Mouse (Mus musculus) embryonic facial prominence, embryonic 10.5 days (tissue): Measurements from ENCODE around the gene Fam189b. TPM values are rescaled to one million over a fixed set of nuclear protein-coding genes. Genes with fewer than 3 reads are reported as not detected.
A peak's percentile ranks its signal among the peaks of the same experiment; 100 is the strongest.

Experiments used
- DNase-seq: peaks from one replicate; pipeline ENCODE4 v3.0.0-alpha.2; 2017; ENCODE audit warnings: low spot score
- H3K27ac ChIP-seq: fragments of 300-500 bp; sonication (generic); replicated peaks from 2 replicates; pipeline ENCODE4 v1.5.1; 2016; ENCODE audit warnings: mild to moderate bottlenecking
- H3K27me3 ChIP-seq: fragments of 300-500 bp; sonication (generic); replicated peaks from 2 replicates; pipeline ENCODE4 v1.6.1; 2016; ENCODE audit warnings: low read depth, mild to moderate bottlenecking; ENCODE audit not compliant: poor library complexity, severe bottlenecking
- H3K36me3 ChIP-seq: fragments of 300-500 bp; sonication (generic); replicated peaks from 2 replicates; pipeline ENCODE4 v1.6.1; 2016; ENCODE audit warnings: mild to moderate bottlenecking, moderate library complexity
- H3K4me1 ChIP-seq: fragments of 300-500 bp; sonication (generic); 2 replicates; pipeline ENCODE4 v1.6.1; 2016
- H3K4me3 ChIP-seq: fragments of 300-500 bp; sonication (generic); 2 replicates; pipeline ENCODE4 v1.5.1; 2016; ENCODE audit warnings: mild to moderate bottlenecking, moderate library complexity
- H3K9me3 ChIP-seq: fragments of 300-500 bp; sonication (generic); 2 replicates; pipeline ENCODE4 v1.6.1; 2016; ENCODE audit warnings: mild to moderate bottlenecking
- WGBS: fragments of 180-500 bp; shearing (Covaris S2); methylation state at CpG from one replicate; pipeline ENCODE4 v1.1.7; 2016; 5-methylcytosine and 5-hydroxymethylcytosine counted together
- polyA plus RNA-seq: library from polyadenylated mRNA; unstranded; fragments of >200 nt; fragmentation: Nextera tagmentation; extraction: Ambion mirVana; gene quantifications from 2 replicates; pipeline ENCODE4 v1.2.1, GENCODE M21; 2016

Fam189b gene
- polyA plus RNA-seq, 1 experiment from 2014 or later: 30.8 TPM

DNA sequence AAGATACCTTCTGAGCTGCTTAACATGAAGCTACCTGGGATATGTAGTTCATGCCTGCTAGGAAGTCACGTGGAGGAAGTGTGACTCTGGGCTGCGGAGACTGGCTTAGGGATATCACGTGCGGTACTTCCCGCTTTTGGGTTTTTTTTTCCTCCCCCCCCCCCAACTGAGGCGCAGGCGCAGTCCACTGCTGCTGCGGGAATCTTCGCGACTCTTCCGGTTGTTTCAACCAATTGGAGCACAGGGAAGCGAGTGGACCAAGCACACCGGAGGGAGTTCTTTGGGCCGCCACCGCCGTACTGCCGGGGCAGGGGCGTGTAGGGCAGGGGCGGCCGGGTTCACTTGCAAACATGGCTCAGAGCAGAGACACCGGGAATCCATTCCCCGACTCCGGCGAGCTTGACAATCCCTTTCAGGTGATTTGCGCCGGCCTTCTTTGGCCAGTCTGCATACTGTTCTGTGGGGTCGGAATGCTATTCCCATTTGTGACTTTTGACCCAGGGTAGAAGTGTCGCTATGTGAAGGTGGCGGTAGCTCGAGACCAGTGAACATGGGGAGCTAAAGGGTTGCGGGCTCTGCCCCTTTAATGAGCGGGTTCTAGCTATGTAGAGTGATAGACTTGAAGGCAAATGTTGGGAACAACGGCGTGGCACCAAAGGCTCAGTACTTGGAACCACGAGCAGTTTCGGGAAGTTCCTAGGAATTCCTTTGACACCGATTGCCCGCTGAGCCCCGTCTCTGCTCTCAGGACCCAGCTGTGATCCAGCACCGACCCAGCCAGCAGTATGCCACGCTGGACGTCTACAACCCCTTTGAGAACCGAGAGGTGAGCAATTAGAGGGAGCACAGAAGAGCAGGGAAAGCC lies 5.5 kb upstream of the Fam189b start, which contains the start of gene Scamp3:
Gene Scamp3, plus strand, starts transcription at position 232 of the 865 bp plus-strand sequence.
- H3K4me3 ChIP-seq: peak within 1 kb of the TSS; percentile 84
- H3K27me3 ChIP-seq: no peaks in the 10 kb centered on the region
- H3K9me3 ChIP-seq: no peaks in the 10 kb centered on the region
- DNase-seq: peak; percentile 97
- under 1% methylated on average over 43 of the region's 43 CpGs for WGBS
- H3K4me1 ChIP-seq: peaks cover 15% of the 10 kb centered on the region
- H3K36me3 ChIP-seq: peaks cover 83% of the 10 kb centered on the region
- H3K27ac ChIP-seq: peak within 1 kb of the TSS; percentile 88

DNA sequence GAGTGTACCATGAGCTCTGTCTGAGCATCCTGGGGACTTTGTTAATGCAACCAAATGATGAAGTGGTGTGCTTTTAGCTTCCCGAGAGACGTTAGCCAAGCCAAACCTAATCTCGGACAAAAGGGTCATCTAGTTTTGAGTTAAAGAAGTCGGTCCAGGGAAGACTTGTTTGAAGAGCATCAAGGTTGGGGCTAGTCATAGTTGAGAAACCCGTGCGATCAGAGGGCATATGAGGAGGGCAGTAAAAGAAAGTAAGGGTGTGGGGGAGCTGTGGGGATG lies 4.9 kb upstream of the Fam189b start:
- H3K9me3 ChIP-seq: no peaks in the 10 kb centered on the region
- WGBS: 14% methylated on average over 6 of the region's 6 CpGs
- no peak for DNase-seq
- peaks cover 80% of the 10 kb centered on the region for H3K36me3 ChIP-seq
- H3K27ac ChIP-seq: peak overlapping the region; percentile 88
- peaks cover 21% of the 10 kb centered on the region for H3K4me1 ChIP-seq
- peak overlapping the region; percentile 84 for H3K4me3 ChIP-seq
- no peaks in the 10 kb centered on the region for H3K27me3 ChIP-seq

DNA sequence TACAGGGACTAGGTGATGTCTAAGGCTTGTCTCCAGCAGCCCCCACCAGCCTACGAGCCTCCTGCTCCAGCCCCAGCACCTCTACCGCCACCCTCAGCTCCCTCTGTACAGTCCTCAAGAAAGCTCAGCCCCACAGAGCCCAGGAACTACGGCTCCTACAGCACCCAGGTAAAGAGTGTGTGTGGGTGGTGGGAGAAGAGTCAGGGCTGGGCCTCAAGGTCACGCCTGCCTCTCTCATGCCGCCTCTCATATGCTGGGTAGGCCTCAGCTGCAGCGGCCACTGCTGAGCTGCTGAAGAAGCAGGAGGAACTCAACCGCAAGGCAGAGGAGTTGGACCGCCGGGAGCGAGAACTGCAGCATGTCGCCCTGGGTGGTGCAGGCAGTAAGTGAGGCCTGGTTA lies 3.9 kb upstream of the Fam189b start:
- Histone ChIP-seq H3K9me3 (no peaks in the 10 kb centered on the region), H3K36me3 (peaks cover 70% of the 10 kb centered on the region), H3K27ac (no peak overlapping the region; the same call in 1 of the 2 replicates), H3K4me3 (peak overlapping the region; percentile 84), H3K27me3 (no peaks in the 10 kb centered on the region), H3K4me1 (peaks cover 31% of the 10 kb centered on the region)
- WGBS: 94% methylated on average over 11 of the region's 11 CpGs
- no peak for DNase-seq

DNA sequence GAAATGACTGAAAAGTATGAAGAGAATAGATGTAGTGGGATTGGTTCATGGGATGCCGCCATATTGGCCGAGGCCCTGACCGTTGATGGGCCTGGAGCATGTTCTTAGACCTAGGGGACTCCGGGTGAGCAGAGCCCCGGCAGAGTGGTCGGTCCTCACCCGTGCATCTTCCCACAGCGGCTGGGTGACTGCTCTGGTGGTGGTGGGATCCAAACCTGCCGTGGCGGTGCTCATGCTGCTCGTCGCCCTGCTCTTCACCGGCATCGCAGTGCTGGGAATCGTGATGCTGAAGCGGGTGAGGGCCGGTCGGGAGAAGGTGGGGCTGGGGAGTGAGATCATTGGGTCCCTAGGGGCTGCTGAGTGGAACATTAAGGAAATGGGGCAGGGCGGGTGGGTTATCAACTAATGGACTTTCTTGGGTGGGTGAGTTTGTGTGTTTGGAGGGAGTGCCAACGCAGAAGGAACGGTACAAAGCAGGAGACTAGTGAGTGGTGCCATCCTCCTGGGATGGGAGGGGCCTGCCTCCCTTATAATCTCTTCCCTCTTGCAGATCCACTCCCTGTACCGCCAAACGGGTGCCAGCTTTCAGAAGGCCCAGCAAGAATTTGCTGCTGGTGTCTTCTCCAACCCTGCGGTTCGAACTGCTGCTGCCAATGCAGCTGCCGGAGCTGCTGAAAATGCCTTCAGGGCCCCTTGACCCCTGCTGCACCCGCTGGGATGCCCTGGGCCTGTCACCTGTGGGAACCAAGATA lies 1.0 kb upstream of the Fam189b start:
- H3K27me3 ChIP-seq: peaks cover 4% of the 10 kb centered on the region
- H3K4me1 ChIP-seq: peaks cover 53% of the 10 kb centered on the region
- H3K4me3 ChIP-seq: peak overlapping the region; percentile 77; the same call in 1 of the 2 replicates
- WGBS: 91% methylated on average over 27 of the region's 27 CpGs
- no peaks in the 10 kb centered on the region for H3K9me3 ChIP-seq
- no peak overlapping the region for H3K27ac ChIP-seq
- no peak for DNase-seq
- H3K36me3 ChIP-seq: peaks cover 47% of the 10 kb centered on the region

DNA sequence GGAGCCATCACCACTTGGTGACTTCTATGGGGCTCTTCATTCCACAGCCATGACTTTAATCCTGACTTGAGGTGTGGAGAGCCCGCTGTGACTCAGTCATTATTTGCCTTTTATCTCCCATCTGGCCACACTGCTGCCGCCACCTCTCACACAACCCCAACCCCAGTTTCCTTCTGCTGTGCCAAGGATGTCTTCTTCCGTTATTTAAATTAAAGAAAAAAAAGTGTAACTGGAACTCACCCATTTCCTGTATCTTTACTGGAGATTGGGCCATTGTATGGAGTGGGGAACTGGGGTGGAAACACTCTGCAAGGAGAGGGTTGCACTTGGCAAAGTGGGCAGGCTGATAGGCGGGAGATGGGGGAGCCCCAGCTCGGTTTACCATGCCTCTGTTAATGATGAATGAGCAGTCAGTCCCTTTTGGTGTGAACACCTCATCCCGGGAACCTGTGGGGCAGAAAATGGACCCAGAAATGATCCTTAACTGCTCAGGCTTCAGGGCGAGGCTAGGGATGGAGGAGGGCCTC lies 349 bp upstream of the Fam189b start:
- H3K27ac ChIP-seq: peak overlapping the region; percentile 93
- H3K4me3 ChIP-seq: peak overlapping the region; percentile 77
- peaks cover 60% of the 10 kb centered on the region for H3K4me1 ChIP-seq
- DNase-seq: no peak
- 54% methylated on average over 7 of the region's 7 CpGs for WGBS
- peaks cover 11% of the 10 kb centered on the region for H3K27me3 ChIP-seq
- peaks cover 53% of the 10 kb centered on the region for H3K36me3 ChIP-seq
- H3K9me3 ChIP-seq: no peaks in the 10 kb centered on the region

DNA sequence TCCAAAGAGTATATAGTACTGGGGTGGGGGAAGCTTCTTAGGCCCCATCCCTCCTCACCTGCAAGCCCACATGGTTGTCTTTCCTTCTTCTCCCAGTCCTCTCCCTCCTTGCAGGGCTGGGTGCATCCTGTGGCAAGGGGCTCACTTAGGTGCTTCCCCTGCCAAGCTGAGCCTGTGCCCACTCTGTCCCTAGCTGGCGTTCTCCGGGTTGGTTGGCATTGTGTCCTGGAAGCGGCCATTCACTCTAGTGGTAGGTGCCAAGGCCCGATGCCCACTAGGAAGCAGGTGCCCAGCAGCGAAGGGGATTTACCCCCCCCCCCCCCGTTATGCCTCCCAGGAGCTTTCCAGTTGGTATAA lies 994 bp downstream of the Fam189b start:
- peaks cover 61% of the 10 kb centered on the region for H3K36me3 ChIP-seq
- 77% methylated on average over 6 of the region's 6 CpGs for WGBS
- DNase-seq: no peak
- H3K4me1 ChIP-seq: peaks cover 58% of the 10 kb centered on the region
- H3K9me3 ChIP-seq: no peaks in the 10 kb centered on the region
- H3K27me3 ChIP-seq: peaks cover 21% of the 10 kb centered on the region
- H3K27ac ChIP-seq: peak overlapping the region; percentile 93
- peak overlapping the region; percentile 77 for H3K4me3 ChIP-seq

DNA sequence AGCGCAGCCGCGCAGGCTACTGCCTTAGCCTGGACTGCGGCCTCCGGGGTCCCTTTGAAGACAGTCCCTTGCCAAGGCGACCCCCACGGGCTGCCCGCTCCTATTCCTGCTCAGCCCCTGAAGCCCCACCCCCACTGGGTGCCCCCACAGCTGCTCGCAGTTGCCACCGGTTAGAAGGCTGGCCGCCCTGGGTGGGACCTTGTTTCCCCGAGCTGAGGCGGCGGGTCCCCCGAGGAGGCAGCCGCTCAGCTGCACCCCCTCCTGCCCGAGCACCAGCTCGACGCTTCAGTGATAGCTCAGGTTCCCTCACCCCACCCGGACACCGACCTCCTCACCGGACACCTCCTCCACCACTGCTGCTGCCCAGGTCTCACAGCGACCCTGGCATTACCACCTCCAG lies 4.3 kb downstream of the Fam189b start:
- whole genome bisulfite sequencing: 34% methylated on average over 23 of the region's 23 CpGs
- no peak overlapping the region for H3K4me3 ChIP-seq
- no peak for DNase-seq
- peaks cover 29% of the 10 kb centered on the region for H3K36me3 ChIP-seq
- H3K27ac ChIP-seq: no peak overlapping the region
- peaks cover 55% of the 10 kb centered on the region for H3K4me1 ChIP-seq
- H3K27me3 ChIP-seq: peaks cover 21% of the 10 kb centered on the region
- no peaks in the 10 kb centered on the region for H3K9me3 ChIP-seq

DNA sequence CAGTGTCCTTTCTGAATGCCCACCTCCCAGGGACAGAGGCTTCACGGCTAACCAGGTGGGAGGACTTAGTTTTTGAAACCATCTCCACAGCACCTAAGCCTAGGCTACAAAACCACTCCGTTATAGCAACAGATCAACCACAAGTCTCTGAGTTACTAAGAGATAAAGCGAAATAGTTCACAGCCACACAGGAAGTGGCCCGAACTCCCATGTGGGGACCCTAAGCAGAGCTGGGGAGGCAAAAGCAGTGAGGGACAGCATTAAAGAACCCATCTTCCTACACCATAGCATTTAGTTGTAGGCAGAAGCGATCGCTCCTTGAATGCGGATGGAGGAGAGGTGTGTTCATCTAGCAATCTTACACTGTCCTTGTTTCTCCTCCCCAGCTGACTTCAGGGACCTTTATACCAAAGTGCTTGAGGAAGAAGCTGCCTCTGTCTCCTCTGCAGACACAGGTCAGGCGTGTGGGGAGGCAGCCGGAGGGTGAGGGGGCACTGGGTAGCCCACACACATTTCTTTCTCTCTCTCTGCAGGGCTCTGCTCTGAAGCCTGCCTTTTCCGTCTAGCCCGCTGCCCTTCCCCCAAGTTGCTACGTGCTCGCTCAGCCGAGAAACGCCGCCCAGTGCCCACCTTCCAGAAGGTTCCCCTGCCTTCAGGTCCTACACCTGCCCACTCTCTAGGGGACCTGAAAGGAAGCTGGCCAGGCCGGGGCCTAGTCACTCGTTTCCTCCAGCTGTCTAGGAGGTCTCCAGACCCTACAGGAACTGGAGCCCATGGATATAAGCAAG lies 4.9 kb downstream of the Fam189b start:
- no peaks in the 10 kb centered on the region for H3K9me3 ChIP-seq
- no peak overlapping the region for H3K27ac ChIP-seq
- H3K4me1 ChIP-seq: peaks cover 50% of the 10 kb centered on the region
- H3K4me3 ChIP-seq: no peak overlapping the region
- WGBS: 63% methylated on average over 18 of the region's 18 CpGs
- H3K36me3 ChIP-seq: peaks cover 24% of the 10 kb centered on the region
- no peak for DNase-seq
- H3K27me3 ChIP-seq: peaks cover 21% of the 10 kb centered on the region

DNA sequence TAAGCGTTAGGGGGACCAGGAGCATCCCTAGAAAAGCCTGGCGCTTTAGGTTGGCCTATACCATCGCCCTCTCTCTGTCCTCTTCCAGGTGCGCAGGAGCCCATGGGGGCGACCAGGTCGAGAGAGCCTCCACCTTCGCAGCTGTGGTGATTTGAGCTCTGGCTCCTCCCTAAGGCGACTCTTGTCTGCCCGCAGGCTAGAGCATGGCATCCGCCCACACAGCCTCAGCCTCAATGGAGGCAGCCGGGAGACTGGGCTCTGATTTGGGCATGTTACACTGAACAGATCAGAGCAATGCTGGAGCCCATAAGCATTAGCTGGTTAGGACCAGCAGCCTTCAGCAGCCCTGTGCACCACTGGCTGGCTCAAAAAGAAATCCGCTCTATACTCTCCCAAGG lies 5.5 kb downstream of the Fam189b start:
- no peaks in the 10 kb centered on the region for H3K9me3 ChIP-seq
- H3K4me1 ChIP-seq: peaks cover 44% of the 10 kb centered on the region
- peaks cover 24% of the 10 kb centered on the region for H3K36me3 ChIP-seq
- no peak overlapping the region for H3K27ac ChIP-seq
- H3K27me3 ChIP-seq: peaks cover 21% of the 10 kb centered on the region
- 0 out of 2 replicates have a peak overlapping the region, but pooled peaks have one; percentile 22 for H3K4me3 ChIP-seq
- DNase-seq: no peak
- 58% methylated on average over 12 of the region's 12 CpGs for WGBS

DNA sequence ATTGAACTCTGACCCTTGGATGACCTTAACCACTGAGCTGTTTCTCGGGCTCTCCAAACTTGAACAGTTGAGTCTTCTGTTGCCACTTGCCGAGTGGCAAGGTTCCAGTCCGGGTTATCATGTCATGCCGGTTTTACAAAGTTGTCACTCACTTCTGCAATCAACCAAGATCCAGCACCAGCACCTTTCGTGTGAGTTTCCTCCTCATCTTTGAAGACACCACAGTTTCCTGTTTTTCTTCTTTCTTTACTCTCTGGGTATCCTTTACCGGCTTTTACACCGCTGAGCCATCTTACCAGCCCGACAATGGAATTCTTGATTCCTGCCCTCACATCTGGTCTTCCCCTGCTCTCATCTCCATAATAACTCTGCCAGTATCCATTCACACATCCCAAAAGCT lies 7.5 kb downstream of the Fam189b start:
- no peaks in the 10 kb centered on the region for H3K9me3 ChIP-seq
- 85% methylated on average over 8 of the region's 8 CpGs for WGBS
- no peak overlapping the region for H3K27ac ChIP-seq
- H3K36me3 ChIP-seq: peaks cover 24% of the 10 kb centered on the region
- DNase-seq: no peak
- peaks cover 27% of the 10 kb centered on the region for H3K4me1 ChIP-seq
- peaks cover 21% of the 10 kb centered on the region for H3K27me3 ChIP-seq
- H3K4me3 ChIP-seq: no peak overlapping the region

DNA sequence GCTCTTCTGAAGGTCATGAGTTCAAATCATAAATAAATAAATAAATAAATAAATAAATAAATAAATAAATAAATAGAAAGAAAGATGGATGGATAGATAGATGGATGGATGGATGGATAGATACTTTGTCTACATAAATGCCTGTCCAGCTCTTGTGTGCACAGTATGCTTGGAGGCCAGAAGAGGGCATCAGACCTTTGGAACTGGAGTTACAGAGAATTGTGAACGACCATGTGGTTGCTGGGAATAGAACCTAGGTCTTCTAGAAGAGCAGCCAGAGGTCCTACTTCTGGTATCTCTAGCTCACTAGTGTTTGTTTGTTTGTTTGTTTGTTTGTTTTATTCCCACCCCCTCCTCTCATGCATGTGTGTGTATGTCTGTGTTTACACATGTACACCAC lies 10.4 kb downstream of the Fam189b start:
- no peak overlapping the region for H3K4me3 ChIP-seq
- WGBS: 77% methylated on average over 1 of the region's 1 CpGs

DNA sequence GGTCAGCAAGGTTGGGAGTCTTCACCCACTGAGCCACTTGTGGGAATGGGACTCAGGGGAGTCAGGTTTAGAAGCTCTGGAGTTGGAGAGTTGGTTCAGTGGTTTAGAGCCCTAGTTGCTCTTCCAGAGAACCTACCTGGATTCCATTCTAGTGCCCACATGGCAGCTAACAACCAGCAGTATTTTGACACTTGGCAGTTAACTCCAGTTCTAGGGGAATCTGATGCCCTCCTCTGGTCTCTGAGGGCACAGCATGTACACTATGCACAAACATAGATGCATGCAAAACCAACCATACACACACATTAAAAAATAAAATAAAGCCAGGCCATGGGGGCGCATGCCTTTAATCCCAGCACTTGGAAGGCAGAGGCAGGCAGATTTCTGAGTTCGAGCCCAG lies 10.9 kb downstream of the Fam189b start:
- WGBS: 87% methylated on average over 2 of the region's 2 CpGs
- H3K4me1 ChIP-seq: peaks cover 19% of the 10 kb centered on the region
- no peak overlapping the region for H3K4me3 ChIP-seq
- H3K27me3 ChIP-seq: no peaks in the 10 kb centered on the region
- no peaks in the 10 kb centered on the region for H3K9me3 ChIP-seq
- H3K36me3 ChIP-seq: peaks cover 2% of the 10 kb centered on the region; the same call in 1 of the 2 replicates
- H3K27ac ChIP-seq: no peak overlapping the region
- no peak for DNase-seq

More for the DNA sequence above, 10.4 kb downstream of the Fam189b start:
- DNase-seq: no peak
- no peaks in the 10 kb centered on the region for H3K9me3 ChIP-seq
- H3K4me1 ChIP-seq: peaks cover 23% of the 10 kb centered on the region
- H3K36me3 ChIP-seq: peaks cover 7% of the 10 kb centered on the region
- H3K27ac ChIP-seq: no peak overlapping the region
- H3K27me3 ChIP-seq: 0 out of 2 replicates have a peak, but pooled peaks cover 5% of the 10 kb centered on the region
